Mouse (Mus musculus) spleen, embryonic (tissue): ENCODE results near the gene Asic2.

Experiments used
- CTCF ChIA-PET: fragments of 350-600 bp; sonication (Branson Sonifier 250); formaldehyde crosslinking; loops from one replicate; lab custom pipeline; 2022; lab: Charles Lee

Asic2 gene

DNA sequence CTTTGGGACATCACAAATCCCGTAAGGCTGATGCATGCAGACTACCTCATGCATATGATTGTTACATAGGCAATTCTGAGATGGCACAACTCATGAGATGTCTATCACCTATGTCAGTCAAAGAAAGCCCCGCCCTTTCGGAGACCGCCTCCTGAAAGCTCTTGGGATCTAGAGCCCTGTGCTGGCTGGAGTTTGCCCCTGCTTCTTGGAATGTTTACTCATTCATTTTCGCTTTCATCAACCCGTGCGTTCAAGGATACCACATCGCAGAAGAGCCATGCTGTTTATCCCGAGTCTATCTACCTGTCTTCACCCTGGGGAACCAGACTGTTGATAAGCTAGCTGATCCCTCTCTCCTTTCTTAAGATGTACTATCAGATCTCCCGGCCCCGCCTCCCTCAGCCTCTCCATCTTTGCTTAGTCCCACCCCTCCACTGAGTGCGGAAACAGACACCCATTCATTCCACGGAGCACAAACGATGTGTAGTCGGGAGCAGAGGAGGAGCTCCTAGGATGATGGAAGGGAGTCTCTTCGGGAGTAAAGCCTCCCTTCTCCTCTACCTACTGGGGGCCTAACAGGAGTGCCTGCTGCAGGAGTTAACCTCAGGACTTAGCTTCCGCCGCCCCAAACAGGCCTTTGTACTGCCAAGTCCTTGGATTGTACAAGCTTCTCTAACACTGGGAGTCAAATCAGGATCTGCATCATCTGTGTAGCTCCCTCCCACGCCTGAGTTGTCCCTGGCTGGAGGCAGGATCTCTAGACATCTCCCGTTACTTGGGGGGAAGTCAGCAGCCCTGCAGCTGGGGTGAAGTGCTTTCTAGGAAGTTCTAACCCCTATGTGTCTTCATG, 356.1 kb downstream of the Asic2 start:
- CTCF ChIA-PET = no interaction called here

DNA sequence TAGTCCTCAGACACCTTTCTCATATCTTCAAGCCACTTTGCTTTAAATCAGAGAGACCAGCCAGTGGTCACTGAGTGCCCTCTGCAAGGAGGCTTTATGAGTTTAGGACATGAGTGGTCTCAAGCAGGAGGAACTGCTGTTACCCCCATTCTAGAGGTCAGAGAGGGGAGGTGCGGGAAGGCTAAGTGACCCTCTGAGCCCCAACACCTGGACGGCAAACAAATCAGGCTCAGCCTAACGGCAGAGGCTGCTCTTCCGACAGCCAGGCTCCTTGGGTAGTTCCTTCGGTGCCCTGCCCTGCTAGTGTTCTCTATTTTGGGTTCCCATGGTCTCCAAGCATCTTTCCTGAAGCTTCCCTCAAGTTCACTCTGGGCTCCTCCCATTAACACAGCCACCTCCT, 357.8 kb downstream of the Asic2 start:
- CTCF ChIA-PET = no interaction called here

DNA sequence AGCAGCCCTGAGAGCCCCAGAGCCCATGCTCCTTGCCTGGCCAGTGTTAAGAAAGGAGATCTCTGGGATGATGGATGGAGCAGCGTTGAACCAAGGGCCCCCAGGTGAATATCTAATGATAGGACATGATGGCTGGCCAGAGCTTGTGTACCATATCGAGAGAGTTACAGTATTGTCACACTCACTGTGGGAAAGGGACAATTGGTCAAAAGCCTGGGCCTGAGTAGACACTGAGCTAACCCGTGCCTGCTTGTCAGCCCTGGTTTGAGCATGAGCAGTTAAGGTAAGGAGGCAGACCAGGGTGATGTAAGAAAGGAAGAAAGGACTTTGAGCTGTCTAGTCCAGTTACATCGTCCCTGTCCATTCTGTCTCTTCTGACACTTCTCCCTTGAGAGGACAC, 365.3 kb downstream of the Asic2 start:
- CTCF ChIA-PET = no interaction called here

DNA sequence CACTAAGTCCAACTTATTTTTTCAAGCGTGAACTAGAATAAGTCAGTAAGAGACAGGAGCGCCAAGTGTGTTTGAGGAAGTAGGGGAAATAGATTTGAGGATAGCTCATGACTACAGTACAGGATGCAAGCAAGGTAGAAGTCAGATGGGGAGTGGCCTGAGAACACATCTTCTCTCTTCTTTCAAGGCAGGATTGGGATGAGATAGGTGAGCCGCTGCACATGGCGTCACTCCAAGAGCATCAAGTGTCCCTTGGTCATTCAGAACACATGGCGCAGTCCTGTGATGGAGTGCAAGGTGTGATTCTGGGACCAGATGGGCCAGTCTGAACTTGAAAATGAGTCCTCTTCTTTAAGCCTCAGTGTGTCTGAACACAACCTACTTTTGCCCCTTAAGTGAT, 366.5 kb downstream of the Asic2 start:
- CTCF ChIA-PET = no interaction called here

DNA sequence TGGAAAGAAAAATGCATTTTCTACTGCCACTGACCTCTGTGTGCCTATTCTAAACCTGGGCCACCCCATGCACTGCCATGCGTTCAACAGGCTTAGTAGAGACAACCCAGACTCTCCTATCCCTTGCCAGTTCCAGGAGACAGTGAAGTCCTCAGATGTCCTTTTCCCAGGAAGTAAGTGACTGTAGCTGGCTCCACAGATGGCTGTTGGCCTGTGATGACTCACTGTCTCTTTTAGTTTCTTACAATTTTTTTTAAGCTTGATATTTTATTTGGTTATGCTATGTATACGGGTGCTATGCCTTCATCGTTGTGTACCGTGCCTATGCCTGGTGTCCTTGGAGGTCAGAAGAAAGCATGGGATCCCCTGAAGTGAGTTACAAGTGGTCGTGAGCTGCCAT, 370.7 kb downstream of the Asic2 start:
- CTCF ChIA-PET = no interaction called here

DNA sequence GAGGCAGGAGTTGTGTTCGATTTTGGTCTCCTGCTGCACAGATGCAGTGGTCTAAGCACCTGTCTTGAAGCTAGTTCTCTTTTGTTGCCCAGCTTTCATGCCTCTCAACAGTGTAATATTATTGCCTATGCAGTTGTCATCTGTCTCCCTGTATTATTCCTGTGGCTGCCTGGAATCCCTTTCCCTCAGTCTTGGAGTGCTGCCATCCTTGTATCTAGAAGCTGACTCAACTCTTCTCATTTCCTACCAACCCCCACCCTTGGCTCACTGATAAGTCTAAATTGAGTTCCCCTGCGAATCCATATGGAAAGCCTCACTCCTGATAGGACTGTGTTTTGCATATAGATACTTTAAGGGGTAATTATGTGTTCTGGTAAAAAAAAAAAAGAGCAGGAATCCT, 373.0 kb downstream of the Asic2 start:
- CTCF ChIA-PET = no interaction called here

DNA sequence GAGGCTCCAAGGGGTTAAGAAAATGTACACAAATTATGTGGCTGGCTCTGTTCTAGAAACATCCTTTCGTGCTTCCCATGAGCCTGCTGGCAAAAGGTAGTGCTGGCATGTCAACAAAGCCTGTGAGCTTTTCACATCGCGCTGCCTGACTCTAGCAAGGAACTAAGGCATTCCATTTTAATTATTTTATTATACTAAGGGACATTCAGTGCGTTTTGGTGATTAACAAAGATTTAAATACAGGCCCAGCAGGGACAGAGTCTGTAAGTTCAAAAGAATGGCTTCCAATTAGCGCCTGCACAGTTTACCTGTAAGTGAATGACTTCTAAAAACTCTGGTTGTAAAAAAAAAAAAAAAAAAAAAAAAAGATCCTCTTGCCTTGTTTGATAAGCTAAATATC, 375.5 kb downstream of the Asic2 start:
- CTCF ChIA-PET = no interaction called here

DNA sequence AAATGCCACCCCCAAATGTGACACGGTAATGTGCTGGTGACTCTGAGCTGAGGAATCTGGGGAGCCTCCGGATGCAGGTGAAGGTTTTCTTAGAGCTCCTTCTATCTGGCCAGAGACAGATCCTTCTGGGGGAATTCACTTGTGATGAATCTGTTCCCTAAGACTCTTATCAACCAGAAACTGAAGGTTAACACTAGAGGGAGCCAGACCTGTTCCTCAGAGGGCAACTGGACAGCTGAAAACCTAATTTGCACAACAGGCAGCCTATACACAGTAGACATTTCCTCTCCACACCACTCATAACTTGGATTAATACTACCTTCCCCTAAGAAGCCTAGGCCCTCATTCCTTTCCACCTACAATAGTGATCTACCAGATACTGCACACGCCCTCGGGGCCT, 377.3 kb downstream of the Asic2 start:
- CTCF ChIA-PET = no interaction called here

DNA sequence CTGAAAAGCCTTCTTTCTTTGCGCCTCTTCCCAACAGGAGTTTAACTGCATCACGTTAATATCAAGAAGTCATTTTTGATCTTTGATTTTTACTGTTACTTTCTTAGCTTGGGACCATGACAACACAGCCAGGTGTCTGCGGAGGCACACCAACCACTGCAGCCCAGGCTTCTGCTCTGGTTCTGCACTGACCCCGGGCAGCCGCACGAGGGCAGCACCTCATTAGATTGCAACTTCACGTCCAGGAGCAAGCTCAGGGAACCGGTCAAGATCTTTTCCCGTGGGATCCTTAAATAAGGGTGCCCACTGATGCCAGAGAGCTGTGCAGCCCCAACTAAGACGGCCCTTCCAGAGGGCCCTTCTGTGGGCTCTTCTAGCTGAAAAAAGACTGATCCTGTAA, 379.6 kb downstream of the Asic2 start:
- CTCF ChIA-PET = interaction anchor here (0.8 kb wide), 1 partner anchor 25 kb away, joined by 3 read pairs; no protein-coding TSS in a partner anchor

DNA sequence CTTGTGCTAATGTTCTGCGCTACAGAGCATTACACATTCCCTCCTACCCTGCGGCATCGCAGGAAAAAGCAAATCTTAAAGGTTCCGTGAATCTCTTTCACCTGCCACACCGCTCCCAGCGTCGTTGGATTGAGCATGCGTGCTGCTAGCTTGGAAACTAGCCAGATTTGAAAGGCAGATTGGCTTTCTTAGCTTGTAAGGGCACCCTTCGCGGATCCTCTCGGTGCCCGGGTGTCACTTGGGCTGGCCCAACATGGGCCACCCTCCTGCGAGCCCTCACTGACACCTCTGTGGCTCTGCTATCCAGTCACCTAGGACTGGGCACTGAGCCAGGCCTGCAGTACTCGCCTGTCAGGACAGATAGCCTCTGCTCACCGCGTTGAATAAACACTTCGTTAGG, 380.3 kb downstream of the Asic2 start:
- CTCF ChIA-PET = no interaction called here

DNA sequence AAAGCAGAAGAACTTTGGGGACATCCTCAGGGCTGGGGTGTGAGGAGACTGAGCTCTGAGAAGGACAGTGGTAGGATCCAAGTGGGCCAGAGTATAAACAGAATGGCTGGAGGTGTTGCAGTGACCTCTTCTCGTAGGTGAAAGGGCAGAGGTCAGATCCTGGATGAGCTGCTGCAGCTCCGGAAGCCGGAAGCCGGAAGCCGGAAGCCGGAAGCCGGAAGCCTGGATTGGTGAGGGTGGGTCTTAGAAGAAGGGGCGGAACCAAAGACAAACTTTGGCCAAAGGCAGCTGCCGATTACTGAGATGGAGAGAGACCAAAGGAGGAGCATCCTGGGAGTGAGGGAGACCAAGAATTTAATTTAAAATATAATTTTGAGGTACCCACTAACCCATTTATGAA, 381.1 kb downstream of the Asic2 start:
- CTCF ChIA-PET = no interaction called here

DNA sequence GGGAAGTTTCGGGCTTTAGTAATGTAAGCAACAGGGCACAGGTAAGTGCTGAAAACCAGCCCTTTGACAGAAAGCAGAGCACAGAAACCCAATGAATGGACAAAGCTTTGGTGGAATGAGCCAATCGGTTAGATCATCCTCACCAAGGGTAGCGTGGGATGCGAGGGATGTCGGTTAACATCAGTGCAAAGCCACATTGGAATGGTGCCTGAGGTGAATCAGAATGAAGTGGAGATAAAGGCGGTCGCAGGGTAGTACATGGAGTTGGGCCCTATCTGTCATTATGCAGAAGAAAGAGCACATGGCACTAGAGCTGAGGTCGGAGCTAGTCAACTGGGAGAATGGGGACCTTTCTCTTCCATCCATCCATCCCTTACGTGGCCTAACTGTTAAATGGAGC, 383.8 kb downstream of the Asic2 start:
- CTCF ChIA-PET = no interaction called here

DNA sequence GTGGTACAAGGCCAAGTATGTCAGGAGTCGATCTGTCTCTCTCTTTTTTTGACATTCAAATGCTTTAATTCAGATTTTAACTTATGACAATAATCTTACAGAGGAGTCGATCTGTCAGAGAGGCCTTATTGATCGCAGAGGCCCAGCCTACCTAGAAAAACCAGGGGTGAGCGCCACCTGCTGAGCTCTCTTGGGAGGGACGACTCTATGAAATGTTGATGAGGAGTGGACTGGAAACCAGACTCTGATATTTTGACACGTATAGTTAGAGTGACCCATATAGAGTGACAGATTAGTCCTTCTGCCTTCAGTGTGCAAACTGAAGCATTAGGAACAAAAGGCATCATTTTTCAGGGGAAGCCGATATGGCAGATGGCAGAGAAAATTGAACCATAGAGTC, 385.1 kb downstream of the Asic2 start:
- CTCF ChIA-PET = no interaction called here

DNA sequence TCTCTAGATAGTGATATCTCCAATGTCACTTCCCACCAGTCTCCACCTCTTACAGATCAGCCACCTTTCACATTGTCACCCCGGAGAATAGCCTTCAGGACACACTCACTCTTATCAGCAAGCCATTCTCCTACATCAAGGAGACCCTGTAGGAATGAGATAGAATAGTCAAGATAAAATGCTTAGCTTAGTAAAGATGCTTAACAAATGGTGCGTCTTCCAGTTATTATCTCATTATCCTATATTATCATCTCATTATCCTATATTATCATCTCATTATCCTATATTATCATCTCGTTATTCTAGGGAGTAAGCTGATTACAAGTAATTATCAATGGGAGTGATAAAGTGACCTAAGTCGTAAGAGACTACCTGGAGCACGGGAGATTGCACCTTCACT, 386.1 kb downstream of the Asic2 start:
- CTCF ChIA-PET = no interaction called here

DNA sequence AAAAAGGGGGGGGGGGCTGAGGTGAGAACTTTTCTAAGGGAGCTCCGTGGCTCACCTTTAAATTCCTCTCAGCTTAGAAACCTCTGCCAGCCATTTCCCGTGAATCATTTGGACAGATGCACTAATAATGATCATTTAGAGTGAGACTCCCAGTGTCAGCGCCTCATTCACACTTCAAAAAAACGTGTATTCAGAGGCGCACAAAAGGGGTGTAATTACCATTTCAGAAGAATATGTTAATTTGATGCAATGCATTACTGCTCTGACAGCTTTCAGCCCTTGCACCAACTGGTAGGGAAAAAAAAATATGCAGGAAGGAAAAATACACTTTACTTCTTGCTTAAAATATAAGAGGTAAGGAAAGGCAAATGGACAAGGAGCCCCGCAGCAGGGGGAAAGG, 388.5 kb downstream of the Asic2 start:
- CTCF ChIA-PET = no interaction called here

DNA sequence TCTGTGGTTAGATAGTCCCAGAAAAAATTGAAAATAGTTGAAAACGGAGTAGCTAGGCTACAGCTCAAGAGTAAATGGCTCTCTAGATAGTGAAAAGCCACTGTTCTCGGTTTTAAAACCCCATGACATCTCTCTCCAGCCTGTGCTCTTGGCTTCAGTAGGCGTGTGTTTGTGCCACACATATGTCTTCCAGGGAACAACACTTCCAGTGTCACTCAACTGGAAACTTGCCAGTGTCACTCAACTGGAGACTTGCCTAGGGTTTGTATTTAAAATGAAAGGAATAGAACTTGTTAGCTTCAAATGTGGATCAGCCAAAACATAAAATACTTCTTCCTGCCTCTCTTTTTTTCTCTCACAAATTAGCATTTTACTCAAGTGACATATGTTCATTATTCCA, 397.9 kb downstream of the Asic2 start:
- CTCF ChIA-PET = no interaction called here

DNA sequence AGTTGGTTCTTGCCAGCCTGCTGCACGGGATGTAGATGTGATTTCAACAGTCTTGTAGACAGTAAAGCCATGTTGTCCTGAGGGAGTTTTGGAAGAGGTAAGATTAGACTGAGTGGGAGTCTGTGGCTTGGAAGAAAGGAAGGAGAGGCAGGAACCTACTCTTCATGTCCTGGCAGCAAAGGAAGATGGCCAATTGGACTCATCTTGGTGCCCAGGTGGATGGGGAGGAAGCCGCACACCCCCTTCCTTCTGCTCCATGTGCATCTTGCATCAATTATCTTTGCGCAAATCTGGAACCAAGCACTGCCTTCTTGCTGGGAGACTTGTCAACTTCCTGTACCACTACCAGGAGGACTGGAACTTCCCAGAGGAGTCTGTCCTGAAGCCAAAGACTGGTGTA, 403.4 kb downstream of the Asic2 start:
- CTCF ChIA-PET = no interaction called here

DNA sequence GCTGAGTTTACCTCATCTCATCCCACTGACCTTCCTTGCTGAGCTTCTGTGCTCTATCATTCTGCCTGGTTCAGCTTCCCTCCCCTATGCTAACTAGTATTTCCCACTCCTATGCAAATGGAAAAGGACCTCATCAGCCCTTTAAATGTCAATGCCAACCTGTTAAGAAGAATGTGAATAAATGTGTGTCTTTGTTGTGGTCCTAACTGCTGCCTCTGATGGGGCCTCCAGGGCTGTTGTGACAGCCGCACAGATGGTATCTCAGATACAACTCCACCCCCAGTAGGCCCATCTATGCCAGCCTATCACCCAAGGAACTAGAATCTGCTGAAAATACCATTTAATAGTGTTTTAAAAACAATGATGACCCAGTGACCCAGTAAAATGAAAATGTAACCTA, 407.9 kb downstream of the Asic2 start:
- CTCF ChIA-PET = no interaction called here

DNA sequence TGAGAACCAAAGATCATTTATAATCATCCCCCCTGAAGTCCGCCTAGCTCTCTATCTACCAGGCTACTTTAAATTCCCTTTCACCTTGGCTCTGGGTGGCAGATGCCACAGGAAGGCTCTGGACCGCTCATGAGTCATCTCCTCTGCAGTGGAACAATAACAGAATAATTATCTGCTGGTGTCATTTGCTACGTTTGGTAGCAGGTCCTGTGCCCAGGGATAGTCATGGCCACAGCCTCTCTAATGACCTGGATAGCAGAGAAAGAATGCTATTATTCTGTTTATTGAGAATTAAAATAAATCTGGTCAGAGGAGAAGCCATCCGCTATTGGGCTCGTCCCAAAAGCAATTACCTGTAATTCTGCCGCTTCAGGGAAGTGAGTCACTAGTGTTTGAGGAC, 425.1 kb downstream of the Asic2 start:
- CTCF ChIA-PET = no interaction called here

DNA sequence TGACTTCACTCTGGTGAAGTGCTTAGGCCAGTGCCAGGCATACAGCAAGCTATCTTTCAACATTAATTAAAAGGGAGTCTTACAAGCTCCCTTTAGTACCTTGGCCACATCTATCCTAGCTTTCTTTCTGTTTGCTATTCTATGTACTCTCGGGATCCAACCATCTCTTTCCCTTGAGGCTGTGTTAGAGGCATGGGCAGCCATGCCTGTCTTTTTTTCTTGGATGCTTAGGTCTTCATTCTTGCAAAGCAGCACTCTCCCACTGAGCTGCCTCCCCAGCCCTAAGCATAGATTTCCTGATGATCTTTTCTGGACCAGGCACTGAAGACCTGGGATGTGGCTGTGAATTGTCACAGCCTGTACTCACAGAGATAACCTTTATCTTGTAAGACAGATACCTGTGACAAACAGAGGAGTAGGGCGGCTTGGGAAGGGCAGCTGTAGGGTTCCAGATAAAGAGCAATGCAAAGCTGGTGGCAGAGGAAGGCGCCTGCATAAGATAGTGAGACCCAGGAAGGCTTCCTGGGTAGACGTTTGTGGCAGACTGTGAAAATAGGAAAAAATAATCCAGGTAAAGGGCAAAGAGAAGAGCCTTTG, 433.0 kb downstream of the Asic2 start:
- CTCF ChIA-PET = interaction anchor here (0.7 kb wide), 1 partner anchor 278 kb away, joined by 4 read pairs; no protein-coding TSS in a partner anchor

DNA sequence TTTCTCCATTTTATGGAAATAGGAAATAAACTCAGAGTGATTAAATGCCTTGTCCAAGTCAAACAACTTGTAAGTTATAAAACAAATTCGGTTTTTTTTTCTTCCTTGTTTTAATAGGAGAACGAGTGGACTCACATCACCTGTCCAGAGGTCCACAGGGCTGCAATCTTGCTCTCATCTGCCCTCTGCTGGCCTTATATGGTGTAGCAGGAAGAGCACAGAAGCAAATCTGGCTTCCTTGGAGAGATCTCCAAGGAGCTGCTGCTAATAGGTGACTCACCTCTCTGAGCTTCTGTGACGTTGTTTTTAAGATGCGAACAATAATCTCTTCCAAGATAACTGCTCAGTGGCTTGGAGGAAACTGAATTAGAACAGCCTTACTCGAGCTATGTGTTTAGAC, 433.6 kb downstream of the Asic2 start:
- CTCF ChIA-PET = interaction anchor here (0.7 kb wide), 1 partner anchor 277 kb away, joined by 4 read pairs; no protein-coding TSS in a partner anchor

DNA sequence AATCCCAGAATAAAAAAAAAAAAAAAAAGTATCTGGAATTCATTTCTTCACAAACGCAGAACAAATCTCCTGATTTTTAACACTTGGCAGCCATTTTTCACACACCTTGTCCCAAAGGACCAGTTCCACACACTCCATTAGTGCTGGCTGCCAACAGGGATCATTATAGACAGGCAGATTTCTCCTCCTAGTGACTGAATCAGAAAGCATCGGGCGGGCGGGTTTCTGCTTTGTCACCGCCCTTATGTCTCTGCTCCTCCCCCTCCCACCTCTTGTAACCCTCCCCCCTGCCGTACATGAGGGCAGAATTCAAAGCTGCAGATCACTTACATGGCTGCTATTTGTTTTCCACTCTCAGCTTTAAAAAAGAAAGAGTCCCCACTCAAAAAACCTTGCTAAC, 436.4 kb downstream of the Asic2 start:
- CTCF ChIA-PET = interaction anchor here (0.7 kb wide), 1 partner anchor 12 kb away, joined by 3 read pairs; no protein-coding TSS in a partner anchor

DNA sequence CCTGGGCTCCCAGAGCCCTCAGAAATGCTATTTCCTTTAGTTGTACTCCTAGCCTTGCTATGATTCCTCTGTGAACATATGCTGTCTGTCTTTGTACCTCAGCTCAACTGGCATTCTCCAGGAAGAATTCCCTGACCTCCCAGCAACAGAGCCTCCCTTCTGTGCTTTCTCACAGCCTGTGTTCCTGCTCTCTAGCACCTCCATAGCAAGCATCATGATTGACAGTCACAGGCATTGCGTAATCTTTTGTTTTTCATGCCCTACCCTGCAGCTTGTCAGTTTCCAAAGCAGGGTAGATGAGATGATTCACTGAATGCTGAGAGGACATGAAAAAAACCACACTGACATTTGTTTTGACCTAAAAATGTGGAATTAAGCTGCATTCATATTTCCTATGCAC, 445.3 kb downstream of the Asic2 start:
- CTCF ChIA-PET = no interaction called here
